Comparison of ENCODE assay signal across 8 mouse cellular contexts in the genomic region with DNA sequence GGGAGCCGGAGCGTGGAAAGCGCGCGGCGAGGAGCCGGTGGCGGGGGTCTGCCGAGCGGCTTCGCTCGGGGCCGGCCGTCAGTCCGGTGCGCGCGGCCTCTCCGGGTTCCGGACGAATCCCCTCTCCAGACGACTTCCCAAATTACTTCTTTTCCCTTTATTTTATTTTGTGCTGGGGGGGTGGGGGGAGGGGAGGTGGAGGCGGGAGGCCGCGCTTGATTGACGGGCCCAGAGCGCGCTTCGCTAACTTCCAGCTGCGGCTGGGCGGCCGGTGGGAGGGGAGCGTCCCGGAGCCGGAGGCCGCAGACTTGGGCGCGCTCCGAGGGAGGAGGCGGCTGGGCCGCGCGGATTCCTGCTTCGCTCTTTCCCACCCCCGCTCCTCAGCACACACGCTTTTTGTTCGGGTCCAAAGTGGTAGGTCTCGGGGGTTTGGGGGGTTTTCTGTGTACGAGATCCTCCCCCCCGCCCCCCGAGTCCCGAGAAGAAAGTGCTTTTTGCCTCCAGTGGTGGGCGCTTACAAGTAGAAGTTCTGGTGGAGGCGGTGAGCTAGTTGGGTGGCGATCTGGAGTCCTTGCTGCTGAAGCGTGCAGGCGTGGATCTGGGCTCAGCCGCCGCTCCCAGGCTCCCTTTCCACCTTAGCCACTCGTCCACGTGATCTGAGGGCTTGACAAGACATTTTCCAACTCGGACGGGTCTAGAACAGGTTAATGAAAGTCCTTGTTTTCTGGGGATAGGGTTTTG. TPM values are rescaled to one million over a fixed set of nuclear protein-coding genes. Genes with fewer than 3 reads are reported as not detected.
DNase-seq lines count a peak whose midpoint lies in the region; ATAC-seq lines count a peak whose summit lies in the region.

No protein-coding gene starts in this region.

- no peaks in the 10 kb centered on the region for H3K27me3 ChIP-seq in embryonic facial prominence, embryonic 11.5 days (ENCODE audit: control insufficient read depth, insufficient read depth, low read length)
- H3K27me3 ChIP-seq in liver, embryonic 11.5 days (replicated peaks; ENCODE audit: control insufficient read depth, insufficient read depth, low read length) = no peaks in the 10 kb centered on the region
- H3K27me3 ChIP-seq in stomach, embryonic 14.5 days (ENCODE audit: control insufficient read depth, insufficient read depth, low read length) = no peaks in the 10 kb centered on the region

- ATAC-seq in embryonic facial prominence, embryonic 11.5 days (replicated peaks; ENCODE audit: insufficient number of reproducible peaks, low FRiP score, low TSS enrichment, low read depth) = peak; percentile 45
- peak; percentile 65 for ATAC-seq in liver, embryonic 11.5 days (replicated peaks; ENCODE audit: low FRiP score)
- ATAC-seq in stomach, embryonic 14.5 days (ENCODE audit: insufficient number of reproducible peaks, insufficient read depth, low FRiP score, low read depth) = peak; percentile 60

- H3K4me1 ChIP-seq in embryonic facial prominence, embryonic 11.5 days (ENCODE audit: control insufficient read depth, insufficient read depth, low read length) = peaks cover 10% of the 10 kb centered on the region
- peaks cover 53% of the 10 kb centered on the region for H3K4me1 ChIP-seq in liver, embryonic 11.5 days (replicated peaks; ENCODE audit: control insufficient read depth, insufficient read depth, low read length)
- peaks cover 32% of the 10 kb centered on the region for H3K4me1 ChIP-seq in stomach, embryonic 14.5 days (ENCODE audit: control insufficient read depth, insufficient read depth, low read length)

- no peaks in the 10 kb centered on the region for H3K9me3 ChIP-seq in embryonic facial prominence, embryonic 11.5 days (replicated peaks; ENCODE audit: control insufficient read depth, low read length)
- no peaks in the 10 kb centered on the region for H3K9me3 ChIP-seq in liver, embryonic 11.5 days (ENCODE audit: control insufficient read depth, low read length)
- no peaks in the 10 kb centered on the region for H3K9me3 ChIP-seq in stomach, embryonic 14.5 days (ENCODE audit: control insufficient read depth, low read depth, low read length)

- peak overlapping the region; percentile 100 for H3K27ac ChIP-seq in embryonic facial prominence, embryonic 11.5 days (replicated peaks; ENCODE audit: low read depth, low read length)
- peak overlapping the region; percentile 100 for H3K27ac ChIP-seq in liver, embryonic 11.5 days (ENCODE audit: low read depth, low read length)
- peak overlapping the region; percentile 100 for H3K27ac ChIP-seq in stomach, embryonic 14.5 days (ENCODE audit: low read length)

- no peaks in the 10 kb centered on the region for H3K36me3 ChIP-seq in embryonic facial prominence, embryonic 11.5 days (replicated peaks; ENCODE audit: control insufficient read depth, insufficient read depth, low read depth, low read length)
- H3K36me3 ChIP-seq in liver, embryonic 11.5 days (ENCODE audit: control insufficient read depth, insufficient read depth, low read length) = no peaks in the 10 kb centered on the region
- H3K36me3 ChIP-seq in stomach, embryonic 14.5 days (ENCODE audit: control insufficient read depth, insufficient read depth, low read length) = no peaks in the 10 kb centered on the region

- peak overlapping the region; percentile 96 for H3K9ac ChIP-seq in embryonic facial prominence, embryonic 11.5 days (replicated peaks; ENCODE audit: low read length)
- peak overlapping the region; percentile 99 for H3K9ac ChIP-seq in liver, embryonic 11.5 days (ENCODE audit: low read depth, low read length)
- peak overlapping the region; percentile 98 for H3K9ac ChIP-seq in stomach, embryonic 14.5 days (replicated peaks; ENCODE audit: low read depth, low read length)

- under 1% methylated on average over 55 of the region's 63 CpGs for WGBS in embryonic facial prominence, embryonic 11.5 days
- 0% methylated on average over 51 of the region's 63 CpGs for WGBS in liver, embryonic 11.5 days
- under 1% methylated on average over 62 of the region's 63 CpGs for WGBS in stomach, embryonic 14.5 days

- peak overlapping the region; percentile 97 for H3K4me3 ChIP-seq in embryonic facial prominence, embryonic 11.5 days (ENCODE audit: low read depth, low read length)
- H3K4me3 ChIP-seq in liver, embryonic 11.5 days (ENCODE audit: low read depth, low read length) = peak overlapping the region; percentile 91
- peak overlapping the region; percentile 98 for H3K4me3 ChIP-seq in stomach, embryonic 14.5 days (ENCODE audit: low read depth, low read length)

- peak overlapping the region; percentile 87 for H3K4me2 ChIP-seq in embryonic facial prominence, embryonic 11.5 days (ENCODE audit: low read depth, low read length)
- peak overlapping the region; percentile 82 for H3K4me2 ChIP-seq in liver, embryonic 11.5 days
- peak overlapping the region; percentile 70 for H3K4me2 ChIP-seq in stomach, embryonic 14.5 days (replicated peaks; ENCODE audit: low read depth, low read length)

- peak; percentile 45 to 73 for DNase-seq in left cerebral cortex, adult 18-20 months (ENCODE audit: low spot score in 2 of 2)
- DNase-seq in left cerebral cortex, adult 11 months (ENCODE audit: low spot score) = no peak
- peak; percentile 87 for DNase-seq in embryonic facial prominence, embryonic 11.5 days (ENCODE audit: low spot score)
- peak; percentile 63 for DNase-seq in heart, adult 8-10 months (ENCODE audit: low spot score)
- peak; percentile 76 for DNase-seq in kidney, adult 9 months
- DNase-seq in liver, embryonic 11.5 days (ENCODE audit: low spot score) = peak; percentile 83
- DNase-seq in naive thymus-derived CD4-positive, alpha-beta T cell, adult 2 months (ENCODE audit: low read depth) = peak; percentile 71

RNA-seq across cellular contexts. Expression of gene Zbtb1, which starts 0.9 kb away (rescaled TPM):
- 1 to 10 TPM; 5.6 to 6.1 TPM for total RNA-seq in left cerebral cortex, adult 18-20 months (2021)
- polyA plus RNA-seq in embryonic facial prominence, embryonic 11.5 days (2014; fragmentation: Nextera tagmentation; extraction: Ambion mirVana) = 11.3 and 11.7 TPM in 2 replicates
- 1 to 10 TPM; 3.4 to 4.0 (median 3.9) TPM for total RNA-seq in heart, adult 8-10 months (2022)
- 9.4 and 11.1 TPM in 2 replicates for polyA plus RNA-seq in liver, embryonic 11.5 days (2014; fragmentation: Nextera tagmentation; extraction: Ambion mirVana)
- 11.8 and 12.1 TPM in 2 replicates for polyA plus RNA-seq in stomach, embryonic 14.5 days (2014; fragmentation: Nextera tagmentation; extraction: Ambion mirVana)

RNA-seq across cellular contexts. Expression of gene Zbtb25, which starts 1.6 kb away (rescaled TPM):
- total RNA-seq in left cerebral cortex, adult 18-20 months (2021) = 10 to 100 TPM; 15.9 to 16.6 TPM
- 21.2 and 22.3 TPM in 2 replicates for polyA plus RNA-seq in embryonic facial prominence, embryonic 11.5 days (2014; fragmentation: Nextera tagmentation; extraction: Ambion mirVana)
- 10 to 100 TPM in 2 of 4 experiments, 1 to 10 TPM in 2; 6.7 to 11.3 (median 8.8) TPM for total RNA-seq in heart, adult 8-10 months (2022)
- 14.3 and 16.6 TPM in 2 replicates for polyA plus RNA-seq in liver, embryonic 11.5 days (2014; fragmentation: Nextera tagmentation; extraction: Ambion mirVana)
- 17.5 and 18.9 TPM in 2 replicates for polyA plus RNA-seq in stomach, embryonic 14.5 days (2014; fragmentation: Nextera tagmentation; extraction: Ambion mirVana)

RNA-seq across cellular contexts. Expression of gene Hspa2, which starts 33.0 kb away (rescaled TPM):
- total RNA-seq in left cerebral cortex, adult 18-20 months (2021) = 10 to 100 TPM; 63.8 to 79.8 TPM
- 3.9 and 6.0 TPM in 2 replicates for polyA plus RNA-seq in embryonic facial prominence, embryonic 11.5 days (2014; fragmentation: Nextera tagmentation; extraction: Ambion mirVana)
- 1 to 10 TPM; 4.1 to 7.7 (median 5.8) TPM for total RNA-seq in heart, adult 8-10 months (2022)
- 4.2 and 5.4 TPM in 2 replicates for polyA plus RNA-seq in liver, embryonic 11.5 days (2014; fragmentation: Nextera tagmentation; extraction: Ambion mirVana)
- polyA plus RNA-seq in stomach, embryonic 14.5 days (2014; fragmentation: Nextera tagmentation; extraction: Ambion mirVana) = 9.5 and 9.9 TPM in 2 replicates

RNA-seq across cellular contexts. Expression of gene Akap5, which starts 46.3 kb away (rescaled TPM):
- total RNA-seq in left cerebral cortex, adult 18-20 months (2021) = 10 to 100 TPM; 81.5 to 81.9 TPM
- polyA plus RNA-seq in embryonic facial prominence, embryonic 11.5 days (2014; fragmentation: Nextera tagmentation; extraction: Ambion mirVana) = 1.9 and 2.0 TPM in 2 replicates
- total RNA-seq in heart, adult 8-10 months (2022) = 1 to 10 TPM in 3 of 4 experiments, under 1 TPM in 1; 0.90 to 3.0 (median 1.5) TPM
- 2.4 and 2.8 TPM in 2 replicates for polyA plus RNA-seq in liver, embryonic 11.5 days (2014; fragmentation: Nextera tagmentation; extraction: Ambion mirVana)
- polyA plus RNA-seq in stomach, embryonic 14.5 days (2014; fragmentation: Nextera tagmentation; extraction: Ambion mirVana) = 7.2 and 7.5 TPM in 2 replicates

RNA-seq across cellular contexts. Expression of gene Ppp1r36, which starts 46.3 kb away (rescaled TPM):
- total RNA-seq in left cerebral cortex, adult 18-20 months (2021) = 1 to 10 TPM; 1.6 to 1.8 TPM
- 1.2 and 2.5 TPM in 2 replicates for polyA plus RNA-seq in embryonic facial prominence, embryonic 11.5 days (2014; fragmentation: Nextera tagmentation; extraction: Ambion mirVana)
- under 1 TPM in 2 of 4 experiments, not detected in 2; 0.41 to 0.69 TPM for total RNA-seq in heart, adult 8-10 months (2022)
- 0.51 TPM in 2 replicates for polyA plus RNA-seq in liver, embryonic 11.5 days (2014; fragmentation: Nextera tagmentation; extraction: Ambion mirVana)
- 3.2 and 4.0 TPM in 2 replicates for polyA plus RNA-seq in stomach, embryonic 14.5 days (2014; fragmentation: Nextera tagmentation; extraction: Ambion mirVana)
